Mouse (Mus musculus): ENCODE measurements around the gene Tardbp. TPM values are rescaled to one million over a fixed set of nuclear protein-coding genes. Genes with fewer than 3 reads are reported as not detected.

Gene Tardbp
- total and polyA plus RNA-seq, 3 experiments: 176 to 618 (median 341) TPM

GRCm38 (mm10) chr4:148644157-148644511 lies 17.3 kb upstream of the Tardbp start:
- Histone ChIP-seq H3K4me1 (ENCODE audit: control insufficient read depth in 1 of 2, insufficient read depth in 2 of 2) (peaks cover 2 to 11% of the 10 kb centered on the region in 2 experiments; a peak in 3 of 4 replicates), H3K36me3 (replicated peaks in 1 of 2; ENCODE audit: control insufficient read depth in 1 of 2, insufficient read depth in 1 of 2, low read length in 1 of 2) (no peaks in the 10 kb centered on the region), H3K79me2 (replicated peaks; ENCODE audit: control insufficient read depth, extremely low read depth, insufficient read depth, poor library complexity, severe bottlenecking) (no peaks in the 10 kb centered on the region), H3K9ac (ENCODE audit: insufficient read depth, low read depth) (no peak overlapping the region), H3K9me3 (replicated peaks; ENCODE audit: low read length) (no peaks in the 10 kb centered on the region), H3K4me2 (ENCODE audit: insufficient read depth, low read depth, poor library complexity, severe bottlenecking) (no peak overlapping the region; the same call in 1 of the 2 replicates), H3K4me3 (replicated peaks in 1 of 3; ENCODE audit: low read depth in 2 of 3, low read length in 2 of 3, poor library complexity in 1 of 3) (no peak overlapping the region), H3K27ac (ENCODE audit: insufficient read depth, low read depth) (no peak overlapping the region), H3K27me3 (replicated peaks) (peaks cover 4% of the 10 kb centered on the region)
- in situ Hi-C loops (cut with MboI; ENCODE audit: low pct_ligation_motif_present, low pct_unique_long_range_greater_than_20kb, low sequenced_read_pairs) (no loop called here), dilution Hi-C loops (cut with MboI; ENCODE audit: extremely low pct_ligation_motif_present, extremely low pct_unique_long_range_greater_than_20kb, low sequenced_read_pairs) (no loop called here)
- no peak for TF ChIP-seq MAZ (IDR thresholded peaks at IDR 0.05; ENCODE audit: low read depth, low read length)
- TF ChIP-seq NELFE (IDR thresholded peaks at IDR 0.05; ENCODE audit: low read depth, low read length): no peak
- TF ChIP-seq BHLHE40 (IDR thresholded peaks at IDR 0.05; ENCODE audit: low read depth, low read length): no peak
- no peak for TF ChIP-seq MYC (IDR thresholded peaks at IDR 0.05; ENCODE audit: low read depth, low read length)
- no peak for TF ChIP-seq PAX5 (IDR thresholded peaks at IDR 0.05; ENCODE audit: low read length)
- peak; percentile 18; the same call in 1 of the 2 replicates for TF ChIP-seq JUN (IDR thresholded peaks at IDR 0.05; ENCODE audit: insufficient read depth, low read depth, low read length)
- TF ChIP-seq NRF1 (IDR thresholded peaks at IDR 0.05; ENCODE audit: low read depth, low read length): no peak
- no peak for TF ChIP-seq HCFC1 (IDR thresholded peaks at IDR 0.05; ENCODE audit: low read depth, low read length)
- no peak for TF ChIP-seq POLR2A (IDR thresholded peaks at IDR 0.05; ENCODE audit: low read depth, low read length)
- TF ChIP-seq CHD2 (IDR thresholded peaks at IDR 0.05; ENCODE audit: low read length): no peak
- no peak for TF ChIP-seq ZMIZ1 (IDR thresholded peaks at IDR 0.05; ENCODE audit: low read depth, low read length)
- peak; percentile 20 for TF ChIP-seq RAD21 (IDR thresholded peaks at IDR 0.05; ENCODE audit: low read depth, low read length)
- no peak for TF ChIP-seq MEF2A (IDR thresholded peaks at IDR 0.05; ENCODE audit: borderline replicate concordance, low read depth, low read length)
- TF ChIP-seq USF1 (IDR thresholded peaks at IDR 0.05; ENCODE audit: low read depth, low read length): no peak
- TF ChIP-seq UBTF (IDR thresholded peaks at IDR 0.05; ENCODE audit: low read depth, low read length): no peak
- no peak for TF ChIP-seq RCOR1 (conservative IDR thresholded peaks at IDR 0.05; ENCODE audit: low read depth, low read length)
- TF ChIP-seq MAX (IDR thresholded peaks at IDR 0.05; ENCODE audit: low read length): no peak
- TF ChIP-seq ZNF384 (IDR thresholded peaks at IDR 0.05; ENCODE audit: low read depth, low read length): no peak
- TF ChIP-seq CHD1 (IDR thresholded peaks at IDR 0.05; ENCODE audit: low read depth, low read length): no peak
- TF ChIP-seq E2F4 (IDR thresholded peaks at IDR 0.05; ENCODE audit: insufficient replicate concordance, low read depth, low read length): no peak
- no peak for TF ChIP-seq EP300 (IDR thresholded peaks at IDR 0.05; ENCODE audit: low read length)
- no peak for TF ChIP-seq TCF12 (IDR thresholded peaks at IDR 0.05; ENCODE audit: low read depth, low read length)
- no peak for TF ChIP-seq TBP (conservative IDR thresholded peaks at IDR 0.05; ENCODE audit: low read depth, low read length)
- no peak for TF ChIP-seq ZKSCAN1 (IDR thresholded peaks at IDR 0.05; ENCODE audit: borderline replicate concordance, low read depth, low read length)
- no peak for TF ChIP-seq MXI1 (IDR thresholded peaks at IDR 0.05; ENCODE audit: low read depth, low read length)
- no peak for TF ChIP-seq KAT2A (IDR thresholded peaks at IDR 0.05; ENCODE audit: insufficient replicate concordance, low read length)
- TF ChIP-seq ELF1 (IDR thresholded peaks at IDR 0.05; ENCODE audit: low read depth, low read length): no peak
- no peak for TF ChIP-seq ETS1 (conservative IDR thresholded peaks at IDR 0.05; ENCODE audit: low read depth, low read length)
- 0 out of 2 replicates have a peak, but pooled peaks have one; percentile 17 for TF ChIP-seq IRF4 (IDR thresholded peaks at IDR 0.05; ENCODE audit: low read depth, low read length)
- TF ChIP-seq CTCF (conservative IDR thresholded peaks at IDR 0.05 in 1 of 2, IDR thresholded peaks at IDR 0.05 in 1 of 2; ENCODE audit: low read depth in 2 of 2, low read length in 2 of 2): peak; percentile 79 to 90
- TF ChIP-seq POLR2AphosphoS2 (IDR thresholded peaks at IDR 0.05; ENCODE audit: low read depth, low read length): no peak
- no peak for TF ChIP-seq JUND (conservative IDR thresholded peaks at IDR 0.05; ENCODE audit: low read depth, low read length)
- TF ChIP-seq MAFK (IDR thresholded peaks at IDR 0.05; ENCODE audit: insufficient replicate concordance, low read length): no peak
- TF ChIP-seq GABPA (IDR thresholded peaks at IDR 0.05; ENCODE audit: insufficient replicate concordance, low read depth, low read length): no peak
- TF ChIP-seq SIN3A (IDR thresholded peaks at IDR 0.05; ENCODE audit: low read length): no peak
- no peak for TF ChIP-seq USF2 (conservative IDR thresholded peaks at IDR 0.05; ENCODE audit: low read depth, low read length)
- peak; percentile 46 for TF ChIP-seq SMC3 (IDR thresholded peaks at IDR 0.05; ENCODE audit: low read depth, low read length)
- no peak for TF ChIP-seq ZC3H11A (IDR thresholded peaks at IDR 0.05; ENCODE audit: low read depth, low read length)
- DNase-seq (ENCODE audit: extremely low read depth): peak; percentile 65
